In the genomic region with DNA sequence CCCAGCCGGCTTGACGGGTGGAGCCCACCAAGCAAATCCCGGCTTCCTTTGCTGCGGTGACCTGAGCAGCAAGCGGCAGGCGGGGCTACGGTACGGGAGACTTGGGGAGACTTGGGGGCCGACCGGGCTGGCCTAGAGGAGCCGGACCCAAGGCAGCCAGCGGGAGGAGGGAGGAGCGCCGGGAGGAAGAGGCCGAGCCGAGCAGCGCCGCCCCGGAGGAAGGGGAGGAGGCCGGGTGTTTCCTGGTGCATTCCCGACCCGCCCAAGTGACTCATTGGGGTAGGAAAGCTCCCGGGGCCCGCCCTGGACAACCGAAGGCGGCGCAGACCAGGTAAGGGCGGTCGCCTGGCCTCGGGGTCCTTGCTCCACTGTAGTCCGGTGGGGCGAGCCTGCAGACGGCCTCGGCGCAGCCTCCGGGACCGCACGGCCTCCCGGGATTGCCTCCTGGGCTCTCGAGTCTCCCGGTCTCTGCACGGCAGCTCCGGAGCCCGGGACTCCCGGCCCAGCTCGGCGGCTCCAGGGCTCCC, we compare ENCODE assay signal across 8 mouse cellular contexts. TPM values are rescaled to one million over a fixed set of nuclear protein-coding genes. Genes with fewer than 3 reads are reported as not detected.
DNase-seq lines count a peak whose midpoint lies in the region; ATAC-seq and TF ChIP-seq lines count a peak whose summit lies in the region.

No protein-coding gene starts in this region.

- no peaks in the 10 kb centered on the region for H3K27me3 ChIP-seq in embryonic facial prominence, embryonic 12.5 days
- H3K27me3 ChIP-seq in kidney, adult 2 months (replicated peaks; ENCODE audit: control insufficient read depth, insufficient read depth, low read length) = no peaks in the 10 kb centered on the region
- H3K27me3 ChIP-seq in limb, embryonic 13.5 days = no peaks in the 10 kb centered on the region
- H3K27me3 ChIP-seq in midbrain, embryonic 15.5 days (replicated peaks) = no peaks in the 10 kb centered on the region

- peak overlapping the region; percentile 78 for H3K4me2 ChIP-seq in embryonic facial prominence, embryonic 12.5 days (replicated peaks)
- peak overlapping the region; percentile 79 for H3K4me2 ChIP-seq in limb, embryonic 13.5 days (replicated peaks)
- H3K4me2 ChIP-seq in midbrain, embryonic 15.5 days = peak overlapping the region; percentile 81

- H3K36me3 ChIP-seq in embryonic facial prominence, embryonic 12.5 days = no peaks in the 10 kb centered on the region
- H3K36me3 ChIP-seq in kidney, adult 2 months (ENCODE audit: control insufficient read depth, insufficient read depth, low read length) = no peaks in the 10 kb centered on the region
- no peaks in the 10 kb centered on the region; the same call in 1 of the 2 replicates for H3K36me3 ChIP-seq in limb, embryonic 13.5 days
- H3K36me3 ChIP-seq in midbrain, embryonic 15.5 days (replicated peaks) = no peaks in the 10 kb centered on the region

- H3K4me1 ChIP-seq in embryonic facial prominence, embryonic 12.5 days = peaks cover 7% of the 10 kb centered on the region; the same call in 1 of the 2 replicates
- 0 out of 2 replicates have a peak, but pooled peaks cover 8% of the 10 kb centered on the region for H3K4me1 ChIP-seq in kidney, adult 2 months (ENCODE audit: control insufficient read depth, insufficient read depth, low read length)
- peaks cover 22% of the 10 kb centered on the region for H3K4me1 ChIP-seq in limb, embryonic 13.5 days
- peaks cover 15% of the 10 kb centered on the region for H3K4me1 ChIP-seq in midbrain, embryonic 15.5 days

- WGBS in embryonic facial prominence, embryonic 12.5 days = under 1% methylated on average over 44 of the region's 47 CpGs
- under 1% methylated on average over 47 of the region's 47 CpGs for whole genome bisulfite sequencing in kidney, adult 2 months
- 0% methylated on average over 41 of the region's 47 CpGs for WGBS in limb, embryonic 13.5 days
- 0% methylated on average over 47 of the region's 47 CpGs for WGBS in midbrain, embryonic 15.5 days

- peak overlapping the region; percentile 85 for H3K9ac ChIP-seq in embryonic facial prominence, embryonic 12.5 days
- peak overlapping the region; percentile 96 for H3K9ac ChIP-seq in limb, embryonic 13.5 days
- H3K9ac ChIP-seq in midbrain, embryonic 15.5 days = peak overlapping the region; percentile 99

- H3K4me3 ChIP-seq in embryonic facial prominence, embryonic 12.5 days = peak overlapping the region; percentile 82
- H3K4me3 ChIP-seq in kidney, adult 2 months (ENCODE audit: insufficient read depth, low read depth, low read length) = peak overlapping the region; percentile 93
- peak overlapping the region; percentile 92 for H3K4me3 ChIP-seq in limb, embryonic 13.5 days
- peak overlapping the region; percentile 98 for H3K4me3 ChIP-seq in midbrain, embryonic 15.5 days

- no peaks in the 10 kb centered on the region for H3K9me3 ChIP-seq in embryonic facial prominence, embryonic 12.5 days
- no peaks in the 10 kb centered on the region for H3K9me3 ChIP-seq in limb, embryonic 13.5 days
- H3K9me3 ChIP-seq in midbrain, embryonic 15.5 days = no peaks in the 10 kb centered on the region

- TF ChIP-seq POLR2A in kidney, adult 2 months (IDR thresholded peaks at IDR 0.05; ENCODE audit: low read depth, low read length) = no peak

- no peak for TF ChIP-seq CTCF in kidney, adult 2 months (conservative IDR thresholded peaks at IDR 0.05; ENCODE audit: insufficient read depth, insufficient read length, low read depth, low read length)

- DNase-seq in 3T3-L1 (ENCODE audit: low read depth, low spot score) = peak; percentile 87
- DNase-seq in adrenal gland, postnatal 25 days = peak; percentile 93
- DNase-seq in heart, adult 18-20 months = peak; percentile 93 to 97
- peak; percentile 97 for DNase-seq in kidney, adult 2 months
- peak; percentile 69 to 74 for DNase-seq in spleen, adult 18-20 months

- peak; percentile 99 for ATAC-seq in embryonic facial prominence, embryonic 12.5 days (ENCODE audit: insufficient number of reproducible peaks, insufficient read depth, low FRiP score, low TSS enrichment)
- peak; percentile 97 for ATAC-seq in limb, embryonic 13.5 days (ENCODE audit: low FRiP score, low read depth)
- ATAC-seq in midbrain, embryonic 15.5 days (replicated peaks) = peak; percentile 94

- H3K27ac ChIP-seq in embryonic facial prominence, embryonic 12.5 days = peak overlapping the region; percentile 97
- peak overlapping the region; percentile 94 for H3K27ac ChIP-seq in kidney, adult 2 months (ENCODE audit: insufficient read depth, low read depth, low read length)
- H3K27ac ChIP-seq in limb, embryonic 13.5 days = peak overlapping the region; percentile 97
- peak overlapping the region; percentile 95 for H3K27ac ChIP-seq in midbrain, embryonic 15.5 days

RNA-seq across cellular contexts. Expression of a gene that starts 0.5 kb away (rescaled TPM):
- total RNA-seq in adrenal gland, postnatal 25 days (2021) = 93.9 and 108 TPM in 2 replicates
- 119 and 122 TPM in 2 replicates for polyA plus RNA-seq in embryonic facial prominence, embryonic 12.5 days (2016; fragmentation: Nextera tagmentation; extraction: Ambion mirVana)
- total RNA-seq in heart, adult 18-20 months (2021) = 10 to 100 TPM; 29.6 to 35.5 TPM
- 28.5 and 32.7 TPM in 2 replicates for polyA plus RNA-seq in kidney, adult 2 months (2012; rRNA removed)
- 118 and 127 TPM in 2 replicates for polyA plus RNA-seq in limb, embryonic 13.5 days (2015; fragmentation: Nextera tagmentation; extraction: Ambion mirVana)
- polyA plus RNA-seq in midbrain, embryonic 15.5 days (2015; fragmentation: Nextera tagmentation; extraction: Ambion mirVana) = 47.6 and 48.9 TPM in 2 replicates

RNA-seq across cellular contexts. Expression of a gene that starts 48.1 kb away (rescaled TPM):
- 19.1 and 30.5 TPM in 2 replicates for total RNA-seq in adrenal gland, postnatal 25 days (2021)
- 44.3 and 48.2 TPM in 2 replicates for polyA plus RNA-seq in embryonic facial prominence, embryonic 12.5 days (2016; fragmentation: Nextera tagmentation; extraction: Ambion mirVana)
- 1 to 10 TPM; 8.0 to 9.3 TPM for total RNA-seq in heart, adult 18-20 months (2021)
- polyA plus RNA-seq in kidney, adult 2 months (2012; rRNA removed) = 2.3 and 3.4 TPM in 2 replicates
- polyA plus RNA-seq in limb, embryonic 13.5 days (2015; fragmentation: Nextera tagmentation; extraction: Ambion mirVana) = 44.8 and 46.9 TPM in 2 replicates
- 36.1 and 42.9 TPM in 2 replicates for polyA plus RNA-seq in midbrain, embryonic 15.5 days (2015; fragmentation: Nextera tagmentation; extraction: Ambion mirVana)

Comparison
In these comparisons a context has a peak if more than half of its experiments do, and no peak if none do; other contexts are left out.
1. Peak in every context shown above with its lines: DNase-seq, ATAC-seq, H3K4me3 ChIP-seq and H3K27ac ChIP-seq.